Mouse (Mus musculus): ENCODE measurements around the gene Olfml2b. TPM values are rescaled to one million over a fixed set of nuclear protein-coding genes. Genes with fewer than 3 reads are reported as not detected.

The Olfml2b gene
- polyA plus RNA-seq, 1 experiment: 1.3 TPM

- TF ChIP-seq CTCF (IDR thresholded peaks at IDR 0.05; ENCODE audit: low read depth, low read length) (no peak), EP300 (IDR thresholded peaks at IDR 0.05; ENCODE audit: insufficient read depth, low read depth, low read length) (no peak), POLR2A (IDR thresholded peaks at IDR 0.05; ENCODE audit: insufficient read depth, low read length) (no peak)
- no peaks in the 10 kb centered on the region for H3K9me3 ChIP-seq (replicated peaks; ENCODE audit: control insufficient read depth, insufficient read depth, low read length, poor library complexity, severe bottlenecking)
- no peaks in the 10 kb centered on the region for H3K4me1 ChIP-seq (ENCODE audit: control insufficient read depth, insufficient read depth, low read length)
- no peaks in the 10 kb centered on the region for H3K27me3 ChIP-seq (ENCODE audit: control insufficient read depth, insufficient read depth, low read length, poor library complexity, severe bottlenecking)
- H3K4me3 ChIP-seq (ENCODE audit: low read depth, low read length): no peak overlapping the region
- no peak overlapping the region for H3K9ac ChIP-seq (ENCODE audit: low read depth, poor library complexity, severe bottlenecking)
- H3K27ac ChIP-seq (ENCODE audit: insufficient read depth, low read length): no peak overlapping the region
- H3K36me3 ChIP-seq (ENCODE audit: control insufficient read depth, insufficient read depth, low read length, poor library complexity, severe bottlenecking): no peaks in the 10 kb centered on the region
Observed at GRCm38 (mm10) chr1:170609872-170610271, 34.5 kb upstream of the Olfml2b start.

GRCm38 (mm10) chr1:170610289-170610688 is 34.0 kb upstream of the Olfml2b start:
- Histone ChIP-seq H3K9ac (ENCODE audit: low read depth, poor library complexity, severe bottlenecking) (no peak overlapping the region), H3K9me3 (replicated peaks; ENCODE audit: control insufficient read depth, insufficient read depth, low read length, poor library complexity, severe bottlenecking) (no peaks in the 10 kb centered on the region), H3K36me3 (ENCODE audit: control insufficient read depth, insufficient read depth, low read length, poor library complexity, severe bottlenecking) (no peaks in the 10 kb centered on the region), H3K27ac (ENCODE audit: insufficient read depth, low read length) (no peak overlapping the region), H3K27me3 (ENCODE audit: control insufficient read depth, insufficient read depth, low read length, poor library complexity, severe bottlenecking) (no peaks in the 10 kb centered on the region), H3K4me1 (ENCODE audit: control insufficient read depth, insufficient read depth, low read length) (no peaks in the 10 kb centered on the region), H3K4me3 (ENCODE audit: low read depth, low read length) (no peak overlapping the region)
- TF ChIP-seq POLR2A (IDR thresholded peaks at IDR 0.05; ENCODE audit: insufficient read depth, low read length): no peak
- TF ChIP-seq EP300 (IDR thresholded peaks at IDR 0.05; ENCODE audit: insufficient read depth, low read depth, low read length): no peak
- no peak for TF ChIP-seq CTCF (IDR thresholded peaks at IDR 0.05; ENCODE audit: low read depth, low read length)

- H3K27me3 ChIP-seq (ENCODE audit: control insufficient read depth, insufficient read depth, low read length, poor library complexity, severe bottlenecking): no peaks in the 10 kb centered on the region
- no peak overlapping the region for H3K9ac ChIP-seq (ENCODE audit: low read depth, poor library complexity, severe bottlenecking)
- H3K4me1 ChIP-seq (ENCODE audit: control insufficient read depth, insufficient read depth, low read length): no peaks in the 10 kb centered on the region
- no peaks in the 10 kb centered on the region for H3K36me3 ChIP-seq (ENCODE audit: control insufficient read depth, insufficient read depth, low read length, poor library complexity, severe bottlenecking)
- TF ChIP-seq CTCF (IDR thresholded peaks at IDR 0.05; ENCODE audit: low read depth, low read length) (no peak), POLR2A (IDR thresholded peaks at IDR 0.05; ENCODE audit: insufficient read depth, low read length) (no peak), EP300 (IDR thresholded peaks at IDR 0.05; ENCODE audit: insufficient read depth, low read depth, low read length) (no peak)
- no peak overlapping the region for H3K4me3 ChIP-seq (ENCODE audit: low read depth, low read length)
- no peak overlapping the region for H3K27ac ChIP-seq (ENCODE audit: insufficient read depth, low read length)
- no peaks in the 10 kb centered on the region for H3K9me3 ChIP-seq (replicated peaks; ENCODE audit: control insufficient read depth, insufficient read depth, low read length, poor library complexity, severe bottlenecking)
Observed at GRCm38 (mm10) chr1:170610695-170611094, 33.6 kb upstream of the Olfml2b start.

GRCm38 (mm10) chr1:170611631-170612030 is 32.7 kb upstream of the Olfml2b start:
- no peak overlapping the region for H3K27ac ChIP-seq (ENCODE audit: insufficient read depth, low read length)
- H3K9me3 ChIP-seq (replicated peaks; ENCODE audit: control insufficient read depth, insufficient read depth, low read length, poor library complexity, severe bottlenecking): no peaks in the 10 kb centered on the region
- H3K9ac ChIP-seq (ENCODE audit: low read depth, poor library complexity, severe bottlenecking): no peak overlapping the region
- no peak overlapping the region for H3K4me3 ChIP-seq (ENCODE audit: low read depth, low read length)
- H3K27me3 ChIP-seq (ENCODE audit: control insufficient read depth, insufficient read depth, low read length, poor library complexity, severe bottlenecking): no peaks in the 10 kb centered on the region
- H3K36me3 ChIP-seq (ENCODE audit: control insufficient read depth, insufficient read depth, low read length, poor library complexity, severe bottlenecking): no peaks in the 10 kb centered on the region
- TF ChIP-seq POLR2A (IDR thresholded peaks at IDR 0.05; ENCODE audit: insufficient read depth, low read length) (no peak), EP300 (IDR thresholded peaks at IDR 0.05; ENCODE audit: insufficient read depth, low read depth, low read length) (no peak), CTCF (IDR thresholded peaks at IDR 0.05; ENCODE audit: low read depth, low read length) (no peak)
- H3K4me1 ChIP-seq (ENCODE audit: control insufficient read depth, insufficient read depth, low read length): no peaks in the 10 kb centered on the region

- H3K9me3 ChIP-seq (replicated peaks; ENCODE audit: control insufficient read depth, insufficient read depth, low read length, poor library complexity, severe bottlenecking): no peaks in the 10 kb centered on the region; the same call in 1 of the 2 replicates
- peak; percentile 58 for TF ChIP-seq CTCF (IDR thresholded peaks at IDR 0.05; ENCODE audit: low read depth, low read length)
- TF ChIP-seq EP300 (IDR thresholded peaks at IDR 0.05; ENCODE audit: insufficient read depth, low read depth, low read length): no peak
- H3K36me3 ChIP-seq (ENCODE audit: control insufficient read depth, insufficient read depth, low read length, poor library complexity, severe bottlenecking): no peaks in the 10 kb centered on the region
- no peak overlapping the region for H3K9ac ChIP-seq (ENCODE audit: low read depth, poor library complexity, severe bottlenecking)
- no peaks in the 10 kb centered on the region for H3K4me1 ChIP-seq (ENCODE audit: control insufficient read depth, insufficient read depth, low read length)
- no peak overlapping the region for H3K4me3 ChIP-seq (ENCODE audit: low read depth, low read length)
- H3K27me3 ChIP-seq (ENCODE audit: control insufficient read depth, insufficient read depth, low read length, poor library complexity, severe bottlenecking): no peaks in the 10 kb centered on the region
- no peak overlapping the region for H3K27ac ChIP-seq (ENCODE audit: insufficient read depth, low read length)
Observed at GRCm38 (mm10) chr1:170612968-170613872, 31.1 kb upstream of the Olfml2b start.

- Histone ChIP-seq H3K4me3 (ENCODE audit: low read depth, low read length) (no peak overlapping the region), H3K9me3 (replicated peaks; ENCODE audit: control insufficient read depth, insufficient read depth, low read length, poor library complexity, severe bottlenecking) (peaks cover 13% of the 10 kb centered on the region), H3K27ac (ENCODE audit: insufficient read depth, low read length) (no peak overlapping the region), H3K36me3 (ENCODE audit: control insufficient read depth, insufficient read depth, low read length, poor library complexity, severe bottlenecking) (no peaks in the 10 kb centered on the region), H3K9ac (ENCODE audit: low read depth, poor library complexity, severe bottlenecking) (no peak overlapping the region), H3K27me3 (ENCODE audit: control insufficient read depth, insufficient read depth, low read length, poor library complexity, severe bottlenecking) (no peaks in the 10 kb centered on the region), H3K4me1 (ENCODE audit: control insufficient read depth, insufficient read depth, low read length) (no peaks in the 10 kb centered on the region)
- TF ChIP-seq POLR2A (IDR thresholded peaks at IDR 0.05; ENCODE audit: insufficient read depth, low read length) (no peak), CTCF (IDR thresholded peaks at IDR 0.05; ENCODE audit: low read depth, low read length) (no peak), EP300 (IDR thresholded peaks at IDR 0.05; ENCODE audit: insufficient read depth, low read depth, low read length) (no peak)
Observed at GRCm38 (mm10) chr1:170619686-170620374, 24.5 kb upstream of the Olfml2b start.
